Mouse (Mus musculus) gastrocnemius, adult 8-10 months (tissue): ENCODE results near the gene 1700016C15Rik. TPM values are rescaled to one million over a fixed set of nuclear protein-coding genes. Genes with fewer than 3 reads are reported as not detected.

Experiments
- DNase-seq, 2 experiments: peaks; one replicate each; pipeline ENCODE4 v3.0.0; 2022; ENCODE audit warnings: low spot score in 2 of 2
- total RNA-seq, 4 experiments: library from RNA; stranded (reverse); gene quantifications; 2 replicates each; pipeline ENCODE4 v1.2.4; 2022

1700016C15Rik gene
- total RNA-seq = not detected

GRCm38 (mm10) chr1:177729043-177730024 lies at the start of gene 1700016C15Rik:
Gene 1700016C15Rik (plus strand): TSS chr1:177729814.
- DNase-seq = no peak

GRCm38 (mm10) chr1:177681239-177681638 lies 48.4 kb upstream of the 1700016C15Rik start:
- DNase-seq = no peak

- no peak for DNase-seq
These were observed 45.4 kb upstream of the 1700016C15Rik start for GRCm38 (mm10) chr1:177683931-177684836.

- DNase-seq = no peak
These were observed 44.7 kb upstream of the 1700016C15Rik start for GRCm38 (mm10) chr1:177684901-177685300.

GRCm38 (mm10) chr1:177686137-177686536 lies 43.5 kb upstream of the 1700016C15Rik start:
- no peak for DNase-seq

- no peak for DNase-seq
These were observed 42.6 kb upstream of the 1700016C15Rik start for GRCm38 (mm10) chr1:177686982-177687381.

- no peak for DNase-seq
These were observed 37.1 kb upstream of the 1700016C15Rik start for GRCm38 (mm10) chr1:177692491-177692890.

- DNase-seq = no peak
These were observed 35.9 kb upstream of the 1700016C15Rik start for GRCm38 (mm10) chr1:177693486-177694252.

GRCm38 (mm10) chr1:177700560-177700959 lies 29.1 kb upstream of the 1700016C15Rik start:
- DNase-seq = no peak

GRCm38 (mm10) chr1:177702481-177703146 lies 27.0 kb upstream of the 1700016C15Rik start:
- peak; percentile 60 to 66 for DNase-seq

GRCm38 (mm10) chr1:177703147-177703807 lies 26.3 kb upstream of the 1700016C15Rik start:
- no peak for DNase-seq

- DNase-seq = no peak
These were observed 24.4 kb upstream of the 1700016C15Rik start for GRCm38 (mm10) chr1:177705204-177705603.

- DNase-seq = no peak
These were observed 22.0 kb upstream of the 1700016C15Rik start for GRCm38 (mm10) chr1:177707571-177707970.

GRCm38 (mm10) chr1:177708583-177709055 lies 21.0 kb upstream of the 1700016C15Rik start:
- DNase-seq = peak; percentile 11 to 15

GRCm38 (mm10) chr1:177711000-177711399 lies 18.6 kb upstream of the 1700016C15Rik start:
- no peak for DNase-seq

GRCm38 (mm10) chr1:177711418-177711817 lies 18.2 kb upstream of the 1700016C15Rik start:
- DNase-seq = no peak

- no peak for DNase-seq
These were observed 15.8 kb upstream of the 1700016C15Rik start for GRCm38 (mm10) chr1:177713635-177714396.

GRCm38 (mm10) chr1:177714397-177715012 lies 15.1 kb upstream of the 1700016C15Rik start:
- DNase-seq = no peak
